Mouse (Mus musculus): ENCODE measurements around the gene Rnaseh2b. TPM values are rescaled to one million over a fixed set of nuclear protein-coding genes. Genes with fewer than 3 reads are reported as not detected.

Gene Rnaseh2b
- polyA plus RNA-seq, 1 experiment from 2014 or later: 62.2 TPM

GRCm38 (mm10) chr14:62341887-62342642 lies 49.7 kb downstream of the Rnaseh2b start:
- peaks cover 20% of the 10 kb centered on the region for H3K4me1 ChIP-seq (replicated peaks)
- WGBS: 37% methylated on average over 8 of the region's 8 CpGs
- H3K9ac ChIP-seq: no peak overlapping the region
- no peaks in the 10 kb centered on the region for H3K27me3 ChIP-seq
- H3K4me2 ChIP-seq: 0 out of 2 replicates have a peak overlapping the region, but pooled peaks have one; percentile 32
- no peaks in the 10 kb centered on the region for H3K36me3 ChIP-seq
- no peak for ATAC-seq (replicated peaks; ENCODE audit: insufficient number of reproducible peaks, insufficient read depth, low FRiP score, low read depth)
- no peak overlapping the region for H3K4me3 ChIP-seq
- no peaks in the 10 kb centered on the region for H3K9me3 ChIP-seq (replicated peaks)
- peak overlapping the region; percentile 62 for H3K27ac ChIP-seq

DNA sequence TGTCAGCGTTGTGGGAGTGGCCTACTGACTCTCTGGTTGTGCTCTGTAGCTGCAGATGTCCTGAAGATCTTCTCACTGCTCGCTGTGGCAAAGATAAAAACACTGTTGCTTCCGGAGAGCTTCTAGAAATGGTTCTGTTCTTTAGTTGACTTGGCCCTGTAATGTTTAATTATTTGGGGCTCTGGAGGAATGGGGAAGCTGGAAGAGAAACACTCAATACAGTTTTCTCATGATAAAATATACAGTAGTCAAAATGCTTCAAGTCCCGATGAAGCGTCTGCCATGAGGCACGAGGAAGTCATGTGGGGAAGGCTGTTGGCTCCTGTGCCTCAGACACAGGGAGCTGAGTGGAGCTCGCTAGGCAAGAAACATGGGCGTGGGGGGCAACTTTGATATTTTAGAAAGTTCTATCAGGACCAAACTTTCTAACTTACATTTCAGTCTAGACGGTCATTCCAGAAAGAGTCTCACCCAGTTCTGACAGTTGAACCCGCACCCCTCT lies 50.3 kb downstream of the Rnaseh2b start:
- H3K27me3 ChIP-seq: no peaks in the 10 kb centered on the region
- H3K4me3 ChIP-seq: no peak overlapping the region
- H3K9me3 ChIP-seq (replicated peaks): no peaks in the 10 kb centered on the region
- 42% methylated on average over 10 of the region's 10 CpGs for WGBS
- H3K9ac ChIP-seq: no peak overlapping the region
- H3K4me1 ChIP-seq (replicated peaks): peaks cover 26% of the 10 kb centered on the region
- ATAC-seq (replicated peaks; ENCODE audit: insufficient number of reproducible peaks, insufficient read depth, low FRiP score, low read depth): no peak
- peak overlapping the region; percentile 62 for H3K27ac ChIP-seq
- H3K36me3 ChIP-seq: no peaks in the 10 kb centered on the region
- H3K4me2 ChIP-seq: 0 out of 2 replicates have a peak overlapping the region, but pooled peaks have one; percentile 32

- 82% methylated on average over 11 of the region's 11 CpGs for WGBS
- no peaks in the 10 kb centered on the region for H3K9me3 ChIP-seq (replicated peaks)
Measured at GRCm38 (mm10) chr14:62346570-62346969, 54.2 kb downstream of the Rnaseh2b start.

GRCm38 (mm10) chr14:62347103-62347502 lies 54.7 kb downstream of the Rnaseh2b start:
- no peaks in the 10 kb centered on the region for H3K27me3 ChIP-seq
- H3K9me3 ChIP-seq (replicated peaks): no peaks in the 10 kb centered on the region
- H3K4me3 ChIP-seq: no peak overlapping the region
- H3K9ac ChIP-seq: no peak overlapping the region
- H3K4me1 ChIP-seq (replicated peaks): peaks cover 21% of the 10 kb centered on the region
- H3K36me3 ChIP-seq: peaks cover 6% of the 10 kb centered on the region; the same call in 1 of the 2 replicates
- H3K27ac ChIP-seq: no peak overlapping the region
- ATAC-seq (replicated peaks; ENCODE audit: insufficient number of reproducible peaks, insufficient read depth, low FRiP score, low read depth): no peak
- WGBS: 70% methylated on average over 7 of the region's 7 CpGs
- H3K4me2 ChIP-seq: no peak overlapping the region

More at GRCm38 (mm10) chr14:62346570-62346969, 54.2 kb downstream of the Rnaseh2b start:
- Histone ChIP-seq H3K27ac (no peak overlapping the region), H3K4me1 (replicated peaks) (peaks cover 26% of the 10 kb centered on the region), H3K27me3 (no peaks in the 10 kb centered on the region), H3K4me3 (no peak overlapping the region), H3K4me2 (no peak overlapping the region), H3K9ac (no peak overlapping the region), H3K36me3 (peaks cover 6% of the 10 kb centered on the region; the same call in 1 of the 2 replicates)
- no peak for ATAC-seq (replicated peaks; ENCODE audit: insufficient number of reproducible peaks, insufficient read depth, low FRiP score, low read depth)

DNA sequence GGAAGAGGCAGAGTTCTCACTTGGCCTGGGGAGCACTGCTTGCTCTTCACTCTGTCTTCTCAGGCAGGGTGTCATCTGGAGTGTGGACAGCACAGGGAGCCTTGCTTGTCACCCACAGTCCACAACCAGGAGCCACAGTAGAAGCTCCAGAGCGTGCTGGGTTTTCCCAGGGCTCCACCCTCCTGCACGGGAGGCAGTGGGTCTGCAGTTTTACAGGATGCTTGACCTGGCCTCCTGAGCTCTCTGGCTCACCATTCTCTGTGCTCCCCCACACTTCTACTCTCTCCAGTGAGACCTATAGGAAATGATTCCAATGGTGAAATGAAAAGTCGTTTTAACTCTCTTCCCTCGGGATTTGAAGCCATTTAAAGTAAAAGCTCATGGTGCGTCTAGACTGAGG lies 57.4 kb downstream of the Rnaseh2b start:
- no peak overlapping the region for H3K4me2 ChIP-seq
- no peak overlapping the region for H3K4me3 ChIP-seq
- H3K9me3 ChIP-seq (replicated peaks): no peaks in the 10 kb centered on the region
- peaks cover 9% of the 10 kb centered on the region for H3K4me1 ChIP-seq (replicated peaks)
- WGBS: 52% methylated on average over 5 of the region's 5 CpGs
- peaks cover 6% of the 10 kb centered on the region; the same call in 1 of the 2 replicates for H3K36me3 ChIP-seq
- no peak overlapping the region for H3K27ac ChIP-seq
- H3K27me3 ChIP-seq: no peaks in the 10 kb centered on the region
- H3K9ac ChIP-seq: no peak overlapping the region
- no peak for ATAC-seq (replicated peaks; ENCODE audit: insufficient number of reproducible peaks, insufficient read depth, low FRiP score, low read depth)

DNA sequence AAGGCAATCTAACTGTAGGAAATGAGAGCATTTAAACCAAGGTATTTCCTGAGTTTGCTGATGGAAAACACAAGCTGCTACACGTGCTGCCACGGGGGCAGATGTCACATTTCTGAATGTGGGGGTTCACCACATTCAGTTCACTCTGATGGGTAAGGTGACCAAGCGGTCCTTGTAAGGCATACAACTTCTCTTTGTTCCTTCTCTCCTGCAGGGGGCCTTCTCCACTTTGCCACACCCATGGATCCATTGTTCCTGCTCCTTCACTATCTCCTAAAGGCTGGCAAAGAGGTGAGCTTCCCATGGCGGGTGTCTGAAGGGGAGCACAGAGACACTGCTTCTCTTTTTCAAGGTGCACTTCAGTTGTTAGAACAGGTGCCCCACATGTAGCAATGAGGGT lies 57.8 kb downstream of the Rnaseh2b start:
- Histone ChIP-seq H3K4me1 (replicated peaks) (peaks cover 9% of the 10 kb centered on the region), H3K9ac (no peak overlapping the region), H3K36me3 (peaks cover 6% of the 10 kb centered on the region; the same call in 1 of the 2 replicates), H3K9me3 (replicated peaks) (no peaks in the 10 kb centered on the region), H3K27me3 (no peaks in the 10 kb centered on the region), H3K27ac (no peak overlapping the region), H3K4me3 (no peak overlapping the region), H3K4me2 (no peak overlapping the region)
- ATAC-seq (replicated peaks; ENCODE audit: insufficient number of reproducible peaks, insufficient read depth, low FRiP score, low read depth): no peak
- 71% methylated on average over 4 of the region's 4 CpGs for WGBS

GRCm38 (mm10) chr14:62350890-62351289 lies 58.5 kb downstream of the Rnaseh2b start:
- Histone ChIP-seq H3K9me3 (replicated peaks) (no peaks in the 10 kb centered on the region), H3K4me3 (no peak overlapping the region), H3K4me1 (replicated peaks) (peaks cover 9% of the 10 kb centered on the region), H3K27me3 (no peaks in the 10 kb centered on the region), H3K9ac (no peak overlapping the region), H3K27ac (no peak overlapping the region), H3K4me2 (no peak overlapping the region), H3K36me3 (peaks cover 6% of the 10 kb centered on the region; the same call in 1 of the 2 replicates)
- ATAC-seq (replicated peaks; ENCODE audit: insufficient number of reproducible peaks, insufficient read depth, low FRiP score, low read depth): no peak
- WGBS: 91% methylated on average over 3 of the region's 3 CpGs

GRCm38 (mm10) chr14:62353372-62353771 lies 61.0 kb downstream of the Rnaseh2b start:
- peaks cover 6% of the 10 kb centered on the region; the same call in 1 of the 2 replicates for H3K36me3 ChIP-seq
- no peaks in the 10 kb centered on the region for H3K9me3 ChIP-seq (replicated peaks)
- no peak overlapping the region for H3K4me3 ChIP-seq
- no peak overlapping the region for H3K27ac ChIP-seq
- no peak overlapping the region for H3K9ac ChIP-seq
- 85% methylated on average over 9 of the region's 9 CpGs for WGBS
- H3K27me3 ChIP-seq: no peaks in the 10 kb centered on the region
- H3K4me1 ChIP-seq (replicated peaks): no peaks in the 10 kb centered on the region
- no peak overlapping the region for H3K4me2 ChIP-seq
- no peak for ATAC-seq (replicated peaks; ENCODE audit: insufficient number of reproducible peaks, insufficient read depth, low FRiP score, low read depth)

- Histone ChIP-seq H3K4me2 (no peak overlapping the region), H3K9me3 (replicated peaks) (no peaks in the 10 kb centered on the region), H3K4me1 (replicated peaks) (no peaks in the 10 kb centered on the region), H3K27ac (no peak overlapping the region), H3K27me3 (no peaks in the 10 kb centered on the region), H3K9ac (no peak overlapping the region), H3K36me3 (peaks cover 6% of the 10 kb centered on the region; the same call in 1 of the 2 replicates), H3K4me3 (no peak overlapping the region)
- ATAC-seq (replicated peaks; ENCODE audit: insufficient number of reproducible peaks, insufficient read depth, low FRiP score, low read depth): no peak
- WGBS: 93% methylated on average over 5 of the region's 5 CpGs
Measured at GRCm38 (mm10) chr14:62353793-62354192, 61.4 kb downstream of the Rnaseh2b start.

- Histone ChIP-seq H3K9ac (no peak overlapping the region), H3K27ac (no peak overlapping the region), H3K27me3 (no peaks in the 10 kb centered on the region), H3K4me3 (no peak overlapping the region), H3K9me3 (replicated peaks) (no peaks in the 10 kb centered on the region), H3K4me2 (no peak overlapping the region), H3K36me3 (peaks cover 6% of the 10 kb centered on the region; the same call in 1 of the 2 replicates), H3K4me1 (replicated peaks) (no peaks in the 10 kb centered on the region)
- ATAC-seq (replicated peaks; ENCODE audit: insufficient number of reproducible peaks, insufficient read depth, low FRiP score, low read depth): no peak
- WGBS: 81% methylated on average over 7 of the region's 7 CpGs
Measured at GRCm38 (mm10) chr14:62355201-62355600, 62.8 kb downstream of the Rnaseh2b start.

- Histone ChIP-seq H3K9me3 (replicated peaks) (no peaks in the 10 kb centered on the region), H3K36me3 (peaks cover 22% of the 10 kb centered on the region; the same call in 1 of the 2 replicates), H3K4me2 (no peak overlapping the region), H3K4me1 (replicated peaks) (no peaks in the 10 kb centered on the region), H3K9ac (no peak overlapping the region), H3K27ac (no peak overlapping the region), H3K4me3 (no peak overlapping the region), H3K27me3 (no peaks in the 10 kb centered on the region)
- WGBS: 71% methylated on average over 8 of the region's 8 CpGs
- no peak for ATAC-seq (replicated peaks; ENCODE audit: insufficient number of reproducible peaks, insufficient read depth, low FRiP score, low read depth)
Measured at GRCm38 (mm10) chr14:62361263-62361980, 69.0 kb downstream of the Rnaseh2b start.
